Mouse (Mus musculus): Measurements from ENCODE around the gene Llph. TPM values are rescaled to one million over a fixed set of nuclear protein-coding genes. Genes with fewer than 3 reads are reported as not detected.
"Not testable (repeated sequence)": the region's sequence is repeated elsewhere in the genome, so short reads cannot be mapped to it uniquely, and the experiment has no call there.

The Llph gene
- total RNA-seq (2021) (10 to 100 TPM; 22.6 to 32.1 TPM), polyA plus RNA-seq (2012; rRNA removed) (1.6 and 2.8 TPM in 2 replicates)
- long read RNA-seq, transcript Llph-201 (3 exons, 1,664 nt), result major isoform, 37 of 41 reads
- long read RNA-seq, partial matches to known transcripts, result 1 of 41 reads
- long read RNA-seq, other reads (novel, unspliced or antisense), result 1 of 41 reads

GRCm38 (mm10) chr10:120226871-120227661 is at the start of gene Llph:
Gene Llph, plus strand, starts transcription at chr10:120227070.
- DNase-seq, result peak; percentile 91

GRCm38 (mm10) chr10:120182887-120183286 is 44.0 kb upstream of the Llph start:
- peak; percentile 9 for DNase-seq

GRCm38 (mm10) chr10:120183342-120183741 is 43.5 kb upstream of the Llph start:
- no peak for DNase-seq

- DNase-seq, result no peak
Measured at GRCm38 (mm10) chr10:120188513-120188912, 38.4 kb upstream of the Llph start.

GRCm38 (mm10) chr10:120189276-120189675 is 37.6 kb upstream of the Llph start:
- DNase-seq, result no peak

- DNase-seq, result no peak
Measured at GRCm38 (mm10) chr10:120189782-120190181, 37.1 kb upstream of the Llph start.

- no peak for DNase-seq
Measured at GRCm38 (mm10) chr10:120191165-120191564, 35.7 kb upstream of the Llph start.

- DNase-seq, result no peak
Measured at GRCm38 (mm10) chr10:120192278-120192677, 34.6 kb upstream of the Llph start.

- no peak for DNase-seq
Measured at GRCm38 (mm10) chr10:120193255-120193654, 33.6 kb upstream of the Llph start.

GRCm38 (mm10) chr10:120197061-120197835 is 29.6 kb upstream of the Llph start:
- no peak for DNase-seq

- peak; percentile 89 for DNase-seq
Measured at GRCm38 (mm10) chr10:120201131-120201921, 25.5 kb upstream of the Llph start, which contains the start of gene Tmbim4. Gene Tmbim4, plus strand, starts transcription at chr10:120201590.

- peak; percentile 84 for DNase-seq
Measured at GRCm38 (mm10) chr10:120201961-120202402, 24.9 kb upstream of the Llph start, which contains the start of gene Irak3. Gene Irak3, minus strand, starts transcription at chr10:120202130.

- no peak for DNase-seq
Measured at GRCm38 (mm10) chr10:120202467-120203250, 24.2 kb upstream of the Llph start.

- no peak for DNase-seq
Measured at GRCm38 (mm10) chr10:120204591-120205210, 22.2 kb upstream of the Llph start.

GRCm38 (mm10) chr10:120208015-120208414 is 18.9 kb upstream of the Llph start:
- DNase-seq, result no peak

- peak; percentile 91 for DNase-seq
Measured at GRCm38 (mm10) chr10:120208575-120209538, 18.0 kb upstream of the Llph start.

GRCm38 (mm10) chr10:120209539-120209925 is 17.3 kb upstream of the Llph start:
- DNase-seq, result peak; percentile 11

- no peak for DNase-seq
Measured at GRCm38 (mm10) chr10:120210096-120210495, 16.8 kb upstream of the Llph start.

GRCm38 (mm10) chr10:120217099-120217498 is 9.8 kb upstream of the Llph start:
- not testable (repeated sequence) for DNase-seq

All from adrenal gland, adult 2 months (tissue).